Mouse (Mus musculus) embryonic facial prominence, embryonic 10.5 days (tissue): ENCODE measurements around the gene Vmn1r180. TPM values are rescaled to one million over a fixed set of nuclear protein-coding genes. Genes with fewer than 3 reads are reported as not detected.
"Not testable (repeated sequence)": the region's sequence is repeated elsewhere in the genome, so short reads cannot be mapped to it uniquely, and the experiment has no call there.

Experiments used
- DNase-seq: peaks from one replicate; pipeline ENCODE4 v3.0.0-alpha.2; 2017; ENCODE audit warnings: low spot score
- H3K27ac ChIP-seq: fragments of 300-500 bp; sonication (generic); replicated peaks from 2 replicates; pipeline ENCODE4 v1.5.1; 2016; ENCODE audit warnings: mild to moderate bottlenecking
- H3K27me3 ChIP-seq: fragments of 300-500 bp; sonication (generic); replicated peaks from 2 replicates; pipeline ENCODE4 v1.6.1; 2016; ENCODE audit warnings: low read depth, mild to moderate bottlenecking; ENCODE audit not compliant: poor library complexity, severe bottlenecking
- H3K36me3 ChIP-seq: fragments of 300-500 bp; sonication (generic); replicated peaks from 2 replicates; pipeline ENCODE4 v1.6.1; 2016; ENCODE audit warnings: mild to moderate bottlenecking, moderate library complexity
- H3K4me1 ChIP-seq: fragments of 300-500 bp; sonication (generic); 2 replicates; pipeline ENCODE4 v1.6.1; 2016
- H3K4me3 ChIP-seq: fragments of 300-500 bp; sonication (generic); 2 replicates; pipeline ENCODE4 v1.5.1; 2016; ENCODE audit warnings: mild to moderate bottlenecking, moderate library complexity
- H3K9me3 ChIP-seq: fragments of 300-500 bp; sonication (generic); 2 replicates; pipeline ENCODE4 v1.6.1; 2016; ENCODE audit warnings: mild to moderate bottlenecking
- WGBS: fragments of 180-500 bp; shearing (Covaris S2); methylation state at CpG from one replicate; pipeline ENCODE4 v1.1.7; 2016; 5-methylcytosine and 5-hydroxymethylcytosine counted together
- polyA plus RNA-seq: library from polyadenylated mRNA; unstranded; fragments of >200 nt; fragmentation: Nextera tagmentation; extraction: Ambion mirVana; gene quantifications from 2 replicates; pipeline ENCODE4 v1.2.1, GENCODE M21; 2016

Vmn1r180 gene
- not detected in 2 replicates for polyA plus RNA-seq

GRCm38 (mm10) chr7:23950332-23950731 is at the start of gene Vmn1r180:
Vmn1r180 (plus strand) TSS chr7:23950632.
- no peak for DNase-seq
- no peaks in the 10 kb centered on the region for H3K27me3 ChIP-seq
- peaks cover 23% of the 10 kb centered on the region; the same call in 1 of the 2 replicates for H3K9me3 ChIP-seq
- H3K27ac ChIP-seq: no peak within 1 kb of the TSS
- no peaks in the 10 kb centered on the region for H3K36me3 ChIP-seq
- no peak within 1 kb of the TSS for H3K4me3 ChIP-seq
- no peaks in the 10 kb centered on the region for H3K4me1 ChIP-seq

DNA sequence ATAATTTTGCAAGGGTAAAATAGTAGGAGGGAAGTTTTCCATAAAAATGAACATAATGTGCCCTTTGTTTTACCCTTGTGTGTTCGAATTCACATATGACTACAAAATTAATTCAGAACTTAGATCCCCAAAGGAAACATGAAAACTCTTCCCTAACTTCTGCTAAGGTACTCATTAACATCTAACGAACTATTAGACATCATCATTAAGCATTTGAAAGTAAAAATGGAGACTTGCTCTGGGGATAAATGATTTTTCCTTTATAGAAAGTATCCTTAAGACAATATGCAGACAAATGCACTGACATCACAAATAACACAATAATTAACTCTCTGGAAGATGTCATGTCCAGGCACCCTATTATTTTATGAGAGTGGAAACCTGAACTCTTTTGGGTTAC is 23.8 kb upstream of the Vmn1r180 start, which contains the start of gene Vmn1r179:
Vmn1r179 (plus strand) TSS at position 301 of the 400 bp plus-strand sequence.
- no peak for DNase-seq
- Histone ChIP-seq H3K27me3 (no peaks in the 10 kb centered on the region), H3K27ac (no peak within 1 kb of the TSS), H3K4me3 (no peak within 1 kb of the TSS), H3K36me3 (no peaks in the 10 kb centered on the region), H3K9me3 (peaks cover 34% of the 10 kb centered on the region; the same call in 1 of the 2 replicates), H3K4me1 (no peaks in the 10 kb centered on the region)
- 56% methylated on average over 2 of the region's 2 CpGs for WGBS

GRCm38 (mm10) chr7:23968044-23968443 is 17.6 kb downstream of the Vmn1r180 start:
- peaks cover 67% of the 10 kb centered on the region for H3K9me3 ChIP-seq
- not testable (repeated sequence) for H3K4me1 ChIP-seq, H3K4me3 ChIP-seq, H3K36me3 ChIP-seq, H3K27me3 ChIP-seq, DNase-seq, H3K27ac ChIP-seq
- WGBS: 64% methylated on average over 3 of the region's 3 CpGs

GRCm38 (mm10) chr7:23974315-23974714 is 23.9 kb downstream of the Vmn1r180 start, which contains the start of gene Vmn1r181:
Vmn1r181 (plus strand) TSS chr7:23974615.
- peaks cover 67% of the 10 kb centered on the region for H3K9me3 ChIP-seq
- WGBS: 89% methylated on average over 9 of the region's 9 CpGs
- H3K36me3 ChIP-seq: not testable (repeated sequence)

DNA sequence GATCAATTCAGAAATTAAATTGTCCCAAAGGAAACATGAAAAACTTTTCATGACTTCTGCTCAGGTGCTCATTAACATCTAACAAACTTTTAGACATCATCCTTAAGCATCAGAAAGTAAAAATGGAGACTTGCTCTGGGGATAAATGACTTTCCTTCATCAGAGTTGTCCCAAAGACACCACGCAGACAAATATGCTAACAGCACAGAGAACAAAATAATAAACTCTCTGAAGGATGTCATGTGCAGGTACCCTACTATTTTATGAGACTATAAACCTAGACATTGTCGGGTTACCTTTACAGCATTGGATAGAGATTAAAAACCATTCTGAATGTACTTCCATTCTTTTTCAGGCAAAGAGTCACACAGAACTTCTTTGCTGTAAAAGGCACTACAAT is 51.0 kb downstream of the Vmn1r180 start, which contains the start of gene V1rd19:
V1rd19 (plus strand) TSS at position 301 of the 400 bp plus-strand sequence.
- Histone ChIP-seq H3K27me3 (no peaks in the 10 kb centered on the region), H3K4me3 (no peak within 1 kb of the TSS), H3K27ac (no peak within 1 kb of the TSS), H3K36me3 (no peaks in the 10 kb centered on the region), H3K4me1 (no peaks in the 10 kb centered on the region), H3K9me3 (peaks cover 39% of the 10 kb centered on the region)
- 67% methylated on average over 2 of the region's 2 CpGs for WGBS
- no peak for DNase-seq

More at GRCm38 (mm10) chr7:23974315-23974714, 23.9 kb downstream of the Vmn1r180 start, which contains the start of gene Vmn1r181:
- not testable (repeated sequence) for H3K27me3 ChIP-seq, H3K4me3 ChIP-seq, DNase-seq, H3K4me1 ChIP-seq, H3K27ac ChIP-seq

Other genes with a start within 250 kb of the Vmn1r180 start
- not detected in 2 replicates for gene Vmn1r173, start 249.9 kb upstream of the Vmn1r180 start, polyA plus RNA-seq
- gene Vmn1r174, start 198.4 kb upstream of the Vmn1r180 start, polyA plus RNA-seq: not detected in 2 replicates
- not detected in 2 replicates for gene Vmn1r175, start 140.0 kb upstream of the Vmn1r180 start, polyA plus RNA-seq
- not detected in 2 replicates for gene Vmn1r176, start 113.3 kb upstream of the Vmn1r180 start, polyA plus RNA-seq
- not detected in 2 replicates for gene Vmn1r177, start 84.2 kb upstream of the Vmn1r180 start, polyA plus RNA-seq
- not detected in 2 replicates for gene Vmn1r178, start 58.6 kb upstream of the Vmn1r180 start, polyA plus RNA-seq
- gene Vmn1r179, start 23.7 kb upstream of the Vmn1r180 start, polyA plus RNA-seq: not detected in 2 replicates
- gene Vmn1r181, start 24.0 kb downstream of the Vmn1r180 start, polyA plus RNA-seq: not detected in 2 replicates
- gene V1rd19, start 51.1 kb downstream of the Vmn1r180 start, polyA plus RNA-seq: not detected in 2 replicates
- not detected in 2 replicates for gene Vmn1r183, start 102.6 kb downstream of the Vmn1r180 start, polyA plus RNA-seq
- 28.9 and 30.0 TPM in 2 replicates for gene Zfp180, start 131.3 kb downstream of the Vmn1r180 start, polyA plus RNA-seq
- gene Zfp112, start 161.7 kb downstream of the Vmn1r180 start, polyA plus RNA-seq: 3.2 and 4.7 TPM in 2 replicates
- gene Zfp235, start 183.5 kb downstream of the Vmn1r180 start, polyA plus RNA-seq: 15.3 and 15.7 TPM in 2 replicates
- 4.8 and 5.2 TPM in 2 replicates for gene Zfp114, start 224.4 kb downstream of the Vmn1r180 start, polyA plus RNA-seq